Mouse (Mus musculus) mouse embryonic stem cell (cell line): ENCODE data around the gene Rpl9-ps1.

ENCODE experiments used
- in situ Hi-C, 2 experiments: fragments of 300-500 bp; cut with MboI; formaldehyde crosslinking; loops; 1 replicate in 1 of 2; 3 replicates in 1 of 2; pipeline ENCODE4 v1.14.3; 2019 to 2020; ENCODE audit warnings: low sequenced_read_pairs in 2 of 2, low pct_unique_long_range_greater_than_20kb in 1 of 2, mixed read lengths in 1 of 2; ENCODE audit not compliant: unreplicated experiment in 1 of 2

The Rpl9-ps1 gene

GRCm38 (mm10) chr11:83645521-83645920 is at the start of gene Rpl9-ps1:
Gene Rpl9-ps1 (minus strand): TSS chr11:83645621.
- in situ Hi-C loops: no loop called here

DNA sequence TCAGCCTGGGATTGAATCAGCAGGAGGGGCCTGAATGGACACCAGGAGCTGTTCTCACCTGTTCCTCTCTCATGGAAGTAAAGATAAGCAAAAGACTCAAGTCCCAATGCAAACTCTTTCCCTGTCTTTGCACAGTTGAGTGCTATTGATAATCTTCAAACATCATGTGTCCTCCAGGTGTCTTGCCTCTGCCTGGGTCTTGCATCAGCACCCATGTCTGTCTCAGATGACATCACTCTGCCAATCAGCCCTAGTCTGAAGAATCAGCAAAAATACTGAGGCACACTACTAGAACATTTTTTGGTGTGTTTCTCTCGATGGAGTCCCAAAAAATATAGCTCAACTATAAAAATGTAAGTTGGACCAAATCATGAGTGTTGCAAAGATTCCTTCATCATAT is 46.6 kb upstream of the Rpl9-ps1 start:
- in situ Hi-C loops: no loop called here

- in situ Hi-C loops: no loop called here
Measured at GRCm38 (mm10) chr11:83689918-83690317, 44.5 kb upstream of the Rpl9-ps1 start.

DNA sequence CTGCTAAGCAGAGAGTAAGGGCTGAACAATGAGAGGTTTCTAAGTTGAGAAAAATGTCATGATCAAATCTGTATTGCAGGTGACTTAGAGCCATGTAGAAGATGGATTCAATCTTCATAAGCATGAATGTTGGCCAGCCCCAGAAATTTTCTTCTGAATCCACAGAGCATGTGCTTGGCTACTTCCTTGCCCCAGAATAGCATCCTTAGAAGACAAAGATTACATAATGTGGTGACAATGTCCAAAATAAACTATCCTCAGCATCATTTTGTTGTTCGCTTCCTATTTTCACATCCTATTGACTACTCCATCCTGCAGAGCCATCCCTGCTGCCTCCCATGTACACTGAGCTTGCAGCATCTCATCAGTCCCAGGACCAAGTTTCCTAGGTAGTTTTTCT is 30.2 kb upstream of the Rpl9-ps1 start:
- in situ Hi-C loops: no loop called here

GRCm38 (mm10) chr11:83671743-83672142 is 26.3 kb upstream of the Rpl9-ps1 start:
- in situ Hi-C loops: no loop called here

DNA sequence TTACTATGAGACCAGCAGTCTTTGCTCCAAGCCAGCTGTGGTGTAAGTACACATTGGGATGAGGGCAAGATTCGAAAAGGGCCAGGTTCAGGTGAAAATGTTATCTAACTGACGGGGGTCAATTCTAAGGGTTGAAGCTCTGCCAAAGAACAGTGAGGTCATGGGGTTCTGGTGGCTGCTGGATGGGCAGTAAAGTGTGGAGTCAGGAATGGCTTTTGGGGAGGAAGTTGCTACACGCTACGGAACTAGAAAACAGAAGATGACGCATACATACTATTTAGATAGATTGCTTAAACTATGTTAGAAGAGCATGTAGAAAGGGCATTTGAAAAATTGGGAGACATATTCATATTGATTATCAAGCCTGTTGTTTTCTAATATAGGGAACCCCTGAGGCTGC is 18.1 kb upstream of the Rpl9-ps1 start:
- in situ Hi-C loops: no loop called here

DNA sequence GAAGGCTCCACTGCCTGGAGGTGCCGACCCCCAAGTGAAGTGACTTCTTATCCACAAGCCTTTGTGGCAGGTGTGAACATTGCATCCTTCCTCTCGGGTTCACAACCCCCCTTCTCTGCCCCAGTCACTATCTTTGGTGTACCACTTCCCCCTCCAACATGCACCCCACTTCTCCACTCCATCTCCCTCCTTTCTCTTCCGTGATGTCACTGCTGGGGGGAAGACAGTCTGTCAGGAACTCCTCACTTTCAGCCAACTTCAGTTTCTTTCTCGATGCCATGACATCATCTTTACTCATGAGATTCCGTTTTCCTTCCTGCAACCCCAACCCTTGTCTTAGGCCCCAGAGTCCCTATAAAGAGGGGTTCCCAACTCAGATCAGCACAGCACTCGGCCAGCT is 16.8 kb upstream of the Rpl9-ps1 start, which contains the start of gene Ccl4:
Ccl4 (plus strand) TSS at position 381 of the 400 bp plus-strand sequence.
- in situ Hi-C loops: no loop called here

GRCm38 (mm10) chr11:83658797-83659196 is 13.4 kb upstream of the Rpl9-ps1 start:
- in situ Hi-C loops: no loop called here

GRCm38 (mm10) chr11:83657508-83657907 is 12.1 kb upstream of the Rpl9-ps1 start:
- in situ Hi-C loops: no loop called here

- in situ Hi-C loops: no loop called here
Measured at GRCm38 (mm10) chr11:83654606-83655005, 9.2 kb upstream of the Rpl9-ps1 start.

GRCm38 (mm10) chr11:83649305-83649841 is 4.0 kb upstream of the Rpl9-ps1 start, which contains the start of gene Ccl3:
Gene Ccl3 (minus strand): TSS chr11:83649355.
- in situ Hi-C loops: no loop called here

DNA sequence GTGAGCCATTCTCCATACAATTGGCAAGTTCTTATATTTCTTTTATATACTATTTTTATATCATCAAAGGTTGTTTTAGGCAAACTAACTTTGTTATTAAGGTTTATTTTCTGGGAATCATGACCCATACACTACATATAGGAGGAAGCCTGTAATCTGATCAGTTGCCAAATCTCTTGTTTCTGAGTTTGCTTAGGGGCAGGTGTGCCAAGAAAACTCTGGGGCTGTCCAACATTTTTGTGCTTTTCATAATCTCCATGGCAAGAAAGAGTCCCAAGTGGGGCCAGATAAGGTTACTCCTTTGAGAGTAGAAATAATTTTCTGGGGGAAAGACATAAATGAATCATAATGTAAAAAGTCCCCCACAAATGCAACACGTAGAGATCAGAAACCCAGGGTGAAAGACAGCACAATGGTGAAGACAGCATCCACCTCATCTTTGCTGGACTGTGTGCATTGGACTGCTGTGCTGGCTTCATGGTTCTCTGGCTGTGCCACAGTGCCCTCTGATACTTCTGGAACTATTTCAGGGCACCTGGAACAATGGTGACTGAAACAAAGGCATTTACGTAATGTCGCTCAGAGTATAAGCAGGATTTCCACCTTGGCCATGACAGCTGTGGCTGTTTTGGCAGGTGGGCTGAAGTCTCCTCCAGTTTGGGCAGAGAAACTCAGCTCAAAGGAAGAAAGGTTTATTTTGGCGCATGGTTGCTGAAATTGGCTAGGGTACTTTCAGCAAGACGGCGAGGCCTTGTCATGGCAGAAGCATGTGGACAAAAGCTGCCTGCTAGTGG is 1.1 kb upstream of the Rpl9-ps1 start:
- in situ Hi-C loops: no loop called here

DNA sequence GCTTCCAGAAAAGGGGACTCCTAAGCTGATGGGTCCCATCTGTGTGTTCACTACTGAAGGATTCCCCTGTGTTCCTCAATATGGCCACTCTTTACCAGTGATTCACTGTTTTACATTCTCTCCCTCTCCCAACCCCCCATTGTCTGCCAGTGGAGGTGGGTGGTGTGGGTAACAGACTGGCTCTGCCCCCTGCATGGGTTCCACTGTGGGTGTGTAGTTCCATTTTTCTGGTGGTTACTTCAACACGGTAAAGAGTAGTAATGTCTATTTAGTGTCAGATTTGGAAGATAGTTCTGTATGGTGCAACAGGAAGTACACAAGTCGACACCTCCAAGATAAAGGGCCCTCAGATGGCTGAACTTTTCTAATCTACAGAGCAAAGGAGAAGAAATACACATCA is 4.2 kb downstream of the Rpl9-ps1 start:
- in situ Hi-C loops: no loop called here

DNA sequence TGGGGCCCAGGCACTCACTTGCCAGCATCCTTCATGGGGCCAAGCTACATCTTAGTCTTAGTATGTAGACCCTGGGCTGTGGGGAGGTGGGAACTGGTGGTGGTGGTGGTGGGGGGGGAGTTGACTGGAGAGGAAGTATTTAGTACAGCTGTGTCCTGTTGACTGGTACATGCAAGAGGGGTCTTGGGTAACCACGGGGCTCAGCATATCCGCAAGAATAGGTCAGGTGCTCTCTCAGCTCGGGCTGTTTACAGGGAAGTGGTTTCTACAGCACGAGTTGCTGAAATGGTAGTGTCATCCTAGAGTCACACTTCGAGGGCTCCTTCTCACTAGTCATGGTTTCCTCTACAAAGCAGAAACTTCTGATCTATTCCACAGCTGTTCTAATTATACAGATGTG is 5.3 kb downstream of the Rpl9-ps1 start:
- in situ Hi-C loops: no loop called here

GRCm38 (mm10) chr11:83639533-83639932 is 5.9 kb downstream of the Rpl9-ps1 start:
- in situ Hi-C loops: no loop called here

GRCm38 (mm10) chr11:83638934-83639333 is 6.5 kb downstream of the Rpl9-ps1 start:
- in situ Hi-C loops: no loop called here

DNA sequence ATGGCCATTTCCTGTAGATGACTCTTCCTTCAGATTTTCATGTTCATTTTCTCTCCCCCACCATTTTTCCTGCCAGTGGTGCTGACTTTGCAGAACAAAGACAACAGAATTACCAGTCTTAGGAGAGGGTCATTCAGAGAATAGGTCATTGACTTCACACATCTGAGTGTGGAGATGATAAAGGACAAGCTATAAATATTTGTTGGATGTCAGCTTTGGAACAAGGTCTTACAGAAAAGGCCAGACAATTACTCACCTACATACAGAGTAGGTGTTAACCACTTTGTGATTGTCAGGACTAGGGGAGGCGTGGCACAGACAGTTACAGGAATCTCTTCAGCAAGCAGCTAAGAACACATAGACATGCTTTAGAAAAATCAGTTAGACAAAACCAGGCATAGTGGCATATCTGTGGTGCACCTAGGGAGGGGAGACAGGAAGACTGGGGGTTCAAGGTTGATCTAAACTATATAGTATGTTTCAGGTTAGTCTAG is 8.6 kb downstream of the Rpl9-ps1 start:
- in situ Hi-C loops: no loop called here

GRCm38 (mm10) chr11:83634898-83635297 is 10.5 kb downstream of the Rpl9-ps1 start:
- in situ Hi-C loops: no loop called here

- in situ Hi-C loops: no loop called here
Measured at GRCm38 (mm10) chr11:83634425-83634824, 11.0 kb downstream of the Rpl9-ps1 start.

- in situ Hi-C loops: no loop called here
Measured at GRCm38 (mm10) chr11:83632744-83633143, 12.7 kb downstream of the Rpl9-ps1 start.
